Mouse (Mus musculus) retina, postnatal 7 days (tissue): ENCODE data around the gene Myh14.
"Not testable (repeated sequence)": the region's sequence is repeated elsewhere in the genome, so short reads cannot be mapped to it uniquely, and the experiment has no call there.

Source experiments
- DNase-seq: peaks from one replicate; pipeline ENCODE4 v3.0.0-alpha.2; 2012; ENCODE audit warnings: low read depth, low spot score

Myh14 gene

DNA sequence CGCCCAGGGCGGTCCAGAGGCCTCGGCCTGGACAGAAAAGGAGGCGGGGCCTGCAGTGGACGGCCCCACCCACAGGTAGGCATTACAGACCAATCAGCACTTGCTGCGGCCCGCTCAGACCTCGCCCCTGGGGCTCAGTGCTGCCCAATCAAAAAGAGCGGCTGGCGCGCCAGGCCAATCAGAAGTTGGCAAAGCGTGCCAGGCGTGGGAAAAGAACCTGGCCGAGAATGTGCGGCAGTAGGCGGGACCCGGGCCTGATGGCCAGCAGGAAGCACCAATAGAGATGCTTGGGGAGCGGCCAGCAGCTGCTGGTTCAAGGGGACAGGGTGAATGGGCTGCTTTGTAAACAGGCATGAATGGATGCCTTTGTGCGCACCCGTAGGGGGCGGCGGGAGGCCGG, at the start of gene Myh14:
Gene Myh14, minus strand, starts transcription at position 41 of the 400 bp plus-strand sequence.
- DNase-seq = peak; percentile 86

DNA sequence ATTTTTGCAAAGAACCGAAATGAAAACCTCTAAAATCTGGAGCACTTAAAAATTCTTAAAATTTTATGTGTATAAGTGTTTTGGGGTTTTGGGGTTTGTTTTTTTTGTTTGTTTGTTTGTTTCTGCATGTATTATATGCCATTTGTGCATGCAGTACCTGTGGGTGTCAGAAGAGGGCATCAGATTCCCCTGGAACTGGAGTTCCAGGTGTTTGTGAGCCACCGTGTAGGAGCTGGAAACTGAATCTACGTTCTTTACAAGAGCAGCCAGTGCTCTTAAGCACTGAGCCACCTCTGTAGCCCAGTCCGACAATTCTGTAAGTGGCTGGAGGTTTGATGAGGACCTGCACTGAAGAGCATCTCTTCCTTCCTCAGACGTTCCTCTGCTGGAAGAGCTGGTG, 39.2 kb upstream of the Myh14 start:
- DNase-seq = no peak

DNA sequence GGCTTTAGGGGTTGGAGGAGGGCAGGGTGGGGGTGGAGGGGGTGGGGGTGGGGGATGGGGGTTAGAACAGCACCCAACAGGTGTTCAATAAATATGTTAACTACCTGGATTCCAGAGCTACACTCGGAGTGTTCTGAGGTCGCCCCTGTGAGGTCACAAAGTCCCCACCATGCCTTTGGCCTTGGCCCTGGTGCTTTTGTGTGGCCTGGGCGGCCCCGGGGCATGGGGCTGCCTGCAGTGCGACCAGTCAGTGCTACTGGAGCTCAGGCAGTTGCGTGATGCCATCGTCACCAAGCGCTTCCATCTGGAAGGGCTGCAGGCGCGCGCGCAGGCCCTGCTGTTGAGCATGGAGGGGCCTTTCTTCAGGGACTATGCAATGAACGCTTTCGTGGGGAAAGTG, 37.9 kb upstream of the Myh14 start, which contains the start of gene Izumo2:
Gene Izumo2, plus strand, starts transcription at position 169 of the 400 bp plus-strand sequence.
- no peak for DNase-seq

DNA sequence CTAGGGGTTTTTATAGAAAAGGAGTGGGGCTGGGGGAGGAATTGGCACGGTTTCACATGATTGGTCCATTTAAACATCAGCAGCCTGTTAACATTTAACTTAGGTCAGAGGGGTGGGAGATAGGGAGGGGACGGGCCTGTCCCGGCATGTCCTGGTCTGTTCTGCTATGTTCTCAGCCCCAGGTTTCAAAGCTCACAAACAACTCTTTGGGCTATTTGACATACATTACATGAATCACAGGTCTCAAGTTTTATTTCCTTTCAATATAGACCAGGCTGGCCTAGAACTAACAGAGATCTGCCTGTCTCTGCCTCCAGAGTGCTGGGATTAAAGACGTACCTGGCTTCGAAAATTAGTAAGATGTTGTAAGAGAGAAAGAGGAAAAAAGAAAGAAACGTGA, 37.5 kb upstream of the Myh14 start:
- DNase-seq = not testable (repeated sequence)

DNA sequence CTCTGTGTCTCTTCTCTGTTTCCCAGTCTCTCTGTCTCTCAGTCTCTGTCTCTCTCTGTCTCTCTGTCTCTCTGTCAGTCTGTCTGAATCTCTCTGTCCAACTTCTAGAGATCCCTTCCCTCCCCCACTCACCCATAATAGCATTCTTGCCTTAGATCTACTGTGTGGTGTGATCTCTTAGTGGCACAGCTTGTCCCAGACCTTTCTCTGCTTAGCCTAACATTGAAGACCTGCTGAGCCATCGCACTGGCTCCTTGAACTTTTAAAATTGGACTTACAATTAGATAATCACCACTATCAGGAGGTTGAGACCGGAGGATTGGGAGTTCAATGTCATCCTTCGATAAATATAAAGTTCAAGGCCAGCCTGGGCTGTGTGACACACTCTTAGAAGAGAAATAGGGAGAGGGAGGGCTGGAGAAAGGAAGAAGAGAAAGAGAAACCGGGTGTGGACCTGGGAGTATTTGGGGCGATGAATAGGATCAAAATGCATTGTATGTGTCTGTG, 36.6 kb upstream of the Myh14 start:
- no peak for DNase-seq

DNA sequence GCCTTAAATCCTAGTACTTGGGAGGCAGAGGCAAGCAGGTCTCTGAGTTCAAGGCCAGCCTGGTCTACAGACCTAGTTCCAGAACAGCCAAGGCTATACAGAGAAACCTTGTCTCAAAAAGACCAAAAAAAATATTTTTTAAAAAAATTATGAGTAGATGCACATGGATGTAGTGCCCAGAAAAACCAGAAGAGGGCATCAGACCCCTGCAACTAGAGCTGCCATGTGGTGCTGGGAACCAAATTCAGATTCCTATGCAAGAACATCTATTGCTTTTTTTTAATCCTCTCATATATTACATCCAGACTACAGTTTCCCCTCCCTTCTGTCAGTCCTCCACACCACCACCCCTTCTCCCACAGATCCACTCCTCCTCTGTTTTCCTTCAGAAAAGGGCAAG, 35.7 kb upstream of the Myh14 start:
- DNase-seq = no peak

DNA sequence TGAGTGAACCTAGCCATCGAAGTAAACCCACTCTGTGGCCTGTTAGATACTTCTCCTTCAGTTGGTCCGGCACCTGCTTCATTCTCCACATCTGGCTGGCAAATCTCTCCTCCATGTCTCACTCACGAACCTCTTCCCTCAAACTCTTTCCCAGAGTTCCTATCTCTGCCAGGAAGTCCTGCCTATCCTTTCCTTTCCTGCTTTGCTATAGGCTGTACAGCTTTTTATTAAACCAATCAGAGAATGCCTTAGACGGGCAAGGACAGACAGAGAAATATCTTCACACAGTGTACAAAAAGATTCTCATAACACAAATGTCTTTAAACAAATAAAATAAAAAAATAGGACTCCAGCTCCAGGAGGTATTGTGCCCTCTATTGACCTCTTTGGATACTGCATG, 34.4 kb upstream of the Myh14 start:
- no peak for DNase-seq

DNA sequence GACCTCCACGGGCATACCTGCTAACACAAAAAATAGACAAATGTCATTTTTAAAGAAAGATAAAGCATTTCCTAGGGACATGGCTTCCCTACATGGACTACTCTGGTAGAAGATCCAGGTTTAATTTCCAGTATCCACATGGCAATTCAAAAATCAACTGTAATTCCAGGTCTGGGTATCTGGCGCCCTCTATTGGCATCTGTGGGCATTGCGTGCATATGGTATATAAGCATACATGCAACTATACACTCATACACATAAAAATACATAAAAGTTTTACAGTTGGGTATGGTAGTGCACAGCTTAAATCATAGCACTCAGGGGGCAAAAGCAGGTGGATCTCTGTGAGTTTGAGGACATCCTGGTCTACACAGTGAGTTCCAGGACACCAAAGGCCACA, 33.7 kb upstream of the Myh14 start:
- DNase-seq = no peak

DNA sequence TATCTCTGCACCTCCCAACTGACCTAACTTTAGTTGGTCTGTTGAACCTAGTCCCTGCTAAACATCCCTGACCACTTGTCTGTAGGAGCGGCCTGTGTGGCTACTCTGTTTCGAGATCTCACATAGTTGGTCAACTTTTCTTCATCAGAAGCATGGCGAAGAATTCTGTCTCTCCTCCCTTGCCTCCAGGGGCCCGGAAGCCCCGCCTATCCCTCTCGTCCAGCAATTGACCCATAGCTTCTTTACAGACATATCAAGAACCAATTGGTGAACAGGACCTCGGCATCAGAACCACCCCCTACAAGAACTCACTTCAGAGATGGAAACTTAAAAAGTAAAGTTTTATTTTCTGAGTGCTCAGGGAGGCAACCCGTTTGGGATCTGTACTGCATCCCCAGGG, 32.3 kb upstream of the Myh14 start:
- DNase-seq = no peak

DNA sequence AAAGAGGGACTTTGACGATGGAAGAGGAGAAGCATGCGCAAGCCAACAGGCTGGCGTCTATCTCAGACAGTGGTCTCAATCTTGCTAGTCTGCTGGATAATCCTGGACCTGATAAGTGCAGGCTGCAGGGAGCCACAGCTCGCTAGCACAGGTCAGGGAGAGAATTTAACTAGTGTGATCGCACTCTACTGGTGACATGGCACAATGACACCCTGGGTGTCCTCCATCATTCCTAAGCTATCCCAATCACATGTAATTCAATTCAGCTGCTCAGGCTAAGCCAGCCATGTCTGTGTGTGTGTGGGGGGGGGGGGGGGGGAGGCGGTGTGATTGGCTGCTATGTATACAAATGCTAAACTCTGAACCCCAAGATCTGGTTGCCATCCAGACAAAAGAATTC, 31.3 kb upstream of the Myh14 start:
- DNase-seq = peak; percentile 64

DNA sequence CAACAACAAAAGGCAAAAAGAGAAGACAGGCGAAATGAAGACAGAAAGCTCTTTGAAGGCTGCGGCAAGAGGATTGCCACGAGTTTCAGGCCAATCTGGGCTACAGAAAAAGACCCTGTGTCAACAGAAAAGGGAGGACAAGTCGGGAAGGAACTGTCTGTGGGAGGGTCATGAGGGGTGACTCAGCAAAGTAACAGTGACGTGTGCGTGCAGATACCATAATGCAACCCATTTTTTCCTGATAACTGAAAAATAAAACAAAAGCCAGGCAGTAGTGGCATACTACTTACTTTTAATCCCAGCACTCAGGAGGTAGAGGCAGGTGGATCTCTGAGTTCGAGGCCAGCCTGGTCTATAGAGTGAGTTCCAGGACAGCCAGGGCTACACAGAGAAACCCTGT, 27.3 kb upstream of the Myh14 start:
- no peak for DNase-seq

DNA sequence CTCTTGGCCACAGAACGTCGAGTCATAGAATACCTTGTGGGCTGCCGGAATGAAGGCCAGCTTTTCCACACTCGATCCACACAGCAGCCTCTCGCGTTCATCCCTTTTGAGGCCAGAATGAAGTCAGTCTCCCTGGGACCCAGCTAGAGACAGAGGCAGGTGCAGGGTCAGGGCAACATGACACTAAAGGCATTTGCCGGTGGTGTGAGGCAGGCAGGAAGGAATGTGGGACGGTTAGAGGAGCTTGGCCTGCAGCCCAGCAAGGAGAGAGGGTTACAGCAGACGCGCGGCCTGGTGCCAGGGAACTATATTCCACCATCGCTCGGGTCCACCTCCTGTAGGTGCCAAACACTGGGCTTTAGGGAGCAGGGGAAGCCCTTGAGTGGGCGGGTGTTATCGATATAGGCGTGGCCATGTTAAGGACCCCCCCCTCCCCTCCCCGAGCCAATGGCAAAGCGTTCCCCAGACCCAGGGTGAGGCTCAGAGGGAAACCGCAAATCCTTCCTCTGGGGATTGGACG, 26.6 kb upstream of the Myh14 start:
- no peak for DNase-seq

DNA sequence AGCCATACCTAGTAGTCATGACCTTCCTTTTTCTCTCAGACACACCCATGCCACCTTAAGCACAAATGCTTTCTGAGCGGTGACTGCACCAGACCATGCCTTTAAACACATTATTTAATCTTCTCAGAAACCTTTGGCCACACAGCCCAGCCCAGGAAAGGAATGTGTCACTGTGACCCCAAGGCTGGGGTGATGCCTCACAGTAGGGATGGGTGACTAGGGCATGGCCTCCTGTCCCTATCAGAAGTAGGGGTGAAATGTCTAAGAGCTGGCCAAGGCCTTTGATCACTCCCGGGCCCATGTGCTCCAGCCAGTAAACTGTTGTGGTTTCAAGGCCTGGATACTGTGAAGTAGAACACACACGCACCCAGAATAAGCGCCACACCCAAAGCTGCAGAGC, 24.6 kb upstream of the Myh14 start:
- DNase-seq = no peak

DNA sequence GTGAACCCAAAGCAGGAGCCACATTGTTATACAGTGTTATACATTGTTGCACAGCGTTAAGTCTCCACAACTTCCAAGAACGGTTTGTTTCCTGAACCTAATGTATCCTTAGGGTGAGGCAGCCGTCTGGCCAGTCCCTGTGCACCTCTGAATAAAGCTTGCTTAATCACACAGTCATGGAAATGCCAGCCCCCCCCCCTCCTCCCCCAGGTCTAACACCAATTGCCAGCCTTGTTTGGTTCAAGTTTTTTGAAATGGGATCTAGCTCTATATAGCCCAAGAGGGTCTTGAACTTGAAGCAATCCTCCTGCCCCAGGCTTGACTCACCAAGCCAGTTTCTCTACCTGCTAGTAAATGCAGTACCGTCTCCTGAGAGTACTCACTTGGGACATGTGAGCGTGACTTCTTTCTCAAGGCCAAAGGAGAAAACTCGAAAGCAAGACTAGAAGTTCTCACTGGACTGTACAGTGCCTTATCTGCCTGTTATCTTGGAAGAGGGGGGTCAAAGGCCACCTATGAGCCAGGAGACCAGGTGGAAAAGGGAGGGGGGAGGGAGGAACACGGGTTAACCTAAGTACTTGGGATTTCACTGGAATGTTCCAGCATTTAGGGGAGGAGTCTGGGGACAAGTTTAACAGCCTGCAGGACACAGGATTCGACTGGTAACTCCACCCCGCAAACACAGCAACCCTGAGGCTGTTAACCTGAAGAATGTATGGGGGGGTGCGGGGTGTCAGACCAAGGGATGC, 23.0 kb upstream of the Myh14 start:
- DNase-seq = no peak

DNA sequence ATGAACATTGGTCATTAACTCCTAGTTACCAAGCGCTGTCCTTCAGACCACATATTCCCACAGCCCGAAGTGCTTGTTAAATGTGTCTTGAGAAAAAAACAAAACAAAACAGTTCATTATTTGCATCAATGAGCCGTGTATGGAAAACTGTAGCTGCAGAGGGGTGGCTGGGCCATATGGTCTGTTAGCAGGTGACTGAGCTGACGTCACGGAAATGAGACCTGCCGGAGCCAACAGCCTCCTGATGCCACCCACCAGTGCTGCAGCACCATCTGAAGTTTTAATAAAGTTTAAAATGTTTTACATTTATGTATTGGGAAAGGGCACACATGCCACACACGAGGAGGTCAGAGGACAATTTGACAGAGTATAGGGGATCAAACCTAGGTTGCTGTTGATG, 18.7 kb upstream of the Myh14 start:
- DNase-seq = no peak

DNA sequence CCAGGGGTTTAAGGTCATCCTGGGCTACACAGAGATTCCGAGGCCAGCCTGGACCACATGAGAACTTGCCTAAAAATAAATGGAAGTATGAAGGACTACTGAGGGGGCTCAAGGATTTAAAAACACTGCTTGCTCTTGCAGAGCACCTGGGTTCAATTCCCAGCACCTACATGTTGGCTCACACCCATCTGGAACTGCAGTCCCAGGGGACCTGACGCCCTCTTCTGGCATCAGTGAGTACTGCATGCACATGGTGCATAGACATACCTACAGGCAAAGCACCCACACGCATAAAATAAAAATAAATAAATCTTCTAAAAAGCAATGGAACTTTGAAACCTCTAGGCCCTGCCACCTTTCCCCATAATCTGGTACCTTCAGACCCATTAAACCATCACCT, 18.2 kb upstream of the Myh14 start:
- DNase-seq = no peak

DNA sequence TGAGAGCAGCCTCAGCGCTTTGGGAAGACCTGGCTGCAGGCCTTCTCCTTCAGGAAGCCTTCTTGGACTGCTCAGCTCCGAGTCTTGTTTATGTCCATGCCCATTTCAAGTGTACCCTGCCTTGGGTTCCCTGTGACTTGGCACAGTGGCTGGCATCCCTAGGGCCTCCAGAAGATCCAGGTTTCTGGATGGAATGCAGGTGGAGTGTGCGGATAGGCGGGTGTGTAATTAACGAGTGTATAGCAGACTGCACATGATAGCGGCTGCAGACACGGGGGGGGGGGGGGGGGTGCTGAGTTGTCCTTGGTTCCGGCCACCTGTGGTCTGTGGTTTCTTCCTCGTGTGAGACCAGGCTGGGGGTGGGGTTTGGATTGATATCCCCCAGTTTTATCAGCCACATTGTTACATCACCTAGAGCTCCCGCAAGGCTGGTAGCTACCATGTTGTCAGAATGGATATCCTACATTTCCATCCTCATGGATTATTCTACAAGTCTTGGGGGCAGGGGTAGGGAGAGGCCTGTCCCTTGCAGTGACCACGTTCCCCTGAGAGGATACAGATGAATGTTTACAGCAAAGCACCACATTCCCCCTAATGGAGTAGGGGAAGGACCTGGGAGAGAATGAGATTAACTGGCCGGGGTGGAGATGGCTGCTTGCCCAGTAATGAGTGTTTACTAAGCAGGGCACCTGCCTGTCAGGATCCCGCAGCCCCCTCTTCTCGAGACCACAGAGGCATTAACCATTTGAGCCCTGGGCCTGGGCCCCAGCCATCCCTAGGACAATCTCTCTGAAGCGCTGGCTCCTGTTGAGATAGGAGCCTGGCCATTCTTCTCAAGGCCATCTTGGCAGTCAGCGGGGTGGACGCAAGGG, 15.1 kb upstream of the Myh14 start:
- DNase-seq = no peak

DNA sequence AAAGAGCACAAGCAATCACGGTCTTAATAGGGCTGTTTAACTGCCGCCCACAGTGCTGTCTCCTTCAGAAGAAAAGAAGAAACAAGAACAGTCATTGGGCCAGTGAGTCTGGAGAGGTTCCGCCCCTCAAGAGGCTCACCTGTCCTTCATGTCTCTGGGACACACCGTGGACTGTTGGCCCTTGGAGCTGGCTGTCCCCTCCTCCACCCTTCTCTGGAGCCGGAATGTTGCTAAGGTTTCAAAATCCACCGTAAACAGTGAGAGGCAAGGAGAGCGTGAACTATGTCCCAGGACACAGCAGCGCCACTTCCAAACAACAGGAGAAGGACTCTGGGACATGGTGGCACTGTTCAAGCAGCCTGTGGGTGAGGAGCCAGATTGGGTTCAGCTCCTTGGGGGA, 13.0 kb upstream of the Myh14 start:
- DNase-seq = no peak

DNA sequence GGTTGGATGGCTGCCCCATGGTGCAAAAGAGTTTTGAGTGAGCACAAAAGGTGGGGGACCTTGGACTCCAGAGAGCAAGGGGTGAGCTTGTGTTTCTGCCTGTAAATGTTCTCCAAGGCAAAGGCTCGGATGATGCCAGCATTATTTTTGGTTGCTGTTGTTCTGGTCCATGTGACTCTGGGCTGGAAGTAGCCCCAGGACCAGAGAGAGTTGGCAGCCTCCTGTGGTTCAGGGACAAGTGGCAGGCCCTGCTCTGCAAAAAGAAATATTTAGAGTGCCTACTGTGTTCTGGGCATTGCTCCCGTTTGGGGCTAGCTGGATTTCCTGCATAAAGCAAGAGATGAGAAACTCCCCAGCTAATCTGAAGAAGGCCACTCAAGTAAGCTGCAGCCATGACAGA, 6.0 kb upstream of the Myh14 start:
- no peak for DNase-seq

DNA sequence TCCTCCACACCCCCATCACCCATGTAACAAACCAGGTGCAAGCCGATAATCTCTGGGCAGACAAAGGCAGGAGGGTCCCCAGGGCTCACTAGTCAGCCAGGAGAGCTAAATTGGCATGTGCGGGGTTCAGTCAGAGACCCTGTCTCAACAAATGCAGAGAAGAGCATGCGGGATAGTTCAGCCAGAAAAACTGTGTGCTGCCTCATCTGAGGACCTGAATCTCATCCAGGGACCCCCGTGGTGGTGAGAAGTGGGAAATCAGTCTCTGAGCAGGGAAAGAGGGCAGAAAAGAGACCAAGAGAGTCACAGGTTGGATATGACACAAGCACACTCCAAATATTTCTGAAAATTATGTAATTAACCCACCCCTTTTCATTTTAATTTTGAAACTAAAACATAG, 5.5 kb upstream of the Myh14 start:
- DNase-seq = no peak

DNA sequence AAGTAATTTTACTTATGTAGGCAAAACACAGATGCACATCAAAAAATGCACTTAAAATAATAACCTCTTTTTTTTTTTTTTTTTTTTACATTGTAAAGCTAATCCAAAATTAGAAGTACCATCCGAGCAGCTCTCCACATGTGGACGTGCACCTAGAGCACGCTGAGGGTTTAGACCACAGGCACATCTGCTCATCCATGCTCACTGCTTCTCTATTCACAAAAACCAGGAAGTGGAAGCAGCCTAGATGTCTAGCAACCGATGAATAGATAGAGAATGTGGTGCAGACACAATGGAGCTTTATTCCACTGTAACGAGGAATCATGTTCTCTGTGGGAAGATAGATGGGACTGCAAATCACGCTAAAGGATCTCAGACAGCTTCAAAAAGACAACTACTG, 4.5 kb upstream of the Myh14 start:
- no peak for DNase-seq

DNA sequence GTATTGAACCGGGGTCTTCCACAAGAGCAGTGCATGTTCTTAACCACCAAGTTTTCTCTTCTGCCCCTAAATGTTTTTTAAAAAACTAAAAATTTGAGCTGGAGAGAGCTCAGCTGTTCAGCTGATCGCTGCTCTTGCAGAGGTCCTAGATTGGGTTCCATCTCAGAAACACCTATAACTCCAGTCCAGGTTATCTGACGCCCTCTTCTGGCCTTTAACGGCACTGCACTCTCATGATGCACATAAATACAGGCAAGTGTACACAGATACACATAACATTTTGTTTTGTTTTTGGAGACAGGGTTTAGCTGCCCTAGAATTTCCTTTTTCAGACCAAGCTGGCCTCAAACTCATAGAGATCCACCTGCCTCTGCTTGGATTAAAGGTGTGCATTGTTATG, 3.9 kb upstream of the Myh14 start:
- DNase-seq = no peak

DNA sequence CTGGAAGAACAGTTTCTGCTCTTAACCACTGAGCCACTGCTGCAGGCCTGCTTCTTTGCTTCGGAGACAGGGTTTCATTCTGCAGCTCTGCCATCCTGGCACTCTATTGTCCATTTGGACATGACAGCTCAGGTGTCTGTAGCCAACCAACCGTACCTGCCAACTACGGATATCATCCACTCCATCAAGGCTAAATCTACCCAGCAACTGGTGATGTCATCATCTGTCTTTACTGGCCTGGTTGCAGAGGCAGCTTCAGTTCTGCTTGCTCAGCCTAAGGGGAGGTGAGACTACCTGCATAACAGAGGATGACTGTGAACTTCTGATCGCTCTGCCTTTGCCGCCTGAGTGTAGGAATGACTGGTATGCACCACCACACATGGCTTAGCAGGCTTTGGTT, 1.6 kb upstream of the Myh14 start:
- DNase-seq = no peak
